Mouse (Mus musculus) intestine, embryonic 15.5 days (tissue): ENCODE data around the gene Ghr. TPM values are rescaled to one million over a fixed set of nuclear protein-coding genes. Genes with fewer than 3 reads are reported as not detected.

Experiments used
- ATAC-seq: fragments of 200-750 bp; cut with Nextera tagmentation; 2 replicates; pipeline ENCODE4 v1.8.0; 2017; ENCODE audit warnings: moderate TSS enrichment, moderate library complexity
- H3K27ac ChIP-seq: fragments of 300-500 bp; sonication (generic); 2 replicates; pipeline ENCODE4 v1.5.1; 2015; ENCODE audit warnings: mild to moderate bottlenecking, inconsistent platforms
- H3K27me3 ChIP-seq: fragments of 300-500 bp; sonication (generic); replicated peaks from 2 replicates; pipeline ENCODE4 v1.6.1; 2015; ENCODE audit warnings: inconsistent platforms
- H3K36me3 ChIP-seq: fragments of 300-500 bp; sonication (generic); 2 replicates; pipeline ENCODE4 v1.6.1; 2015; ENCODE audit warnings: inconsistent platforms
- H3K4me1 ChIP-seq: fragments of 300-500 bp; sonication (generic); replicated peaks from 2 replicates; pipeline ENCODE4 v1.6.1; 2015; ENCODE audit warnings: inconsistent platforms
- H3K4me2 ChIP-seq: fragments of 300-500 bp; sonication (generic); replicated peaks from 2 replicates; pipeline ENCODE4 v1.6.1; 2015; ENCODE audit warnings: mild to moderate bottlenecking, inconsistent platforms
- H3K4me3 ChIP-seq: fragments of 300-500 bp; sonication (generic); replicated peaks from 2 replicates; pipeline ENCODE4 v1.5.1; 2015; ENCODE audit warnings: inconsistent platforms
- H3K9ac ChIP-seq: fragments of 300-500 bp; sonication (generic); 2 replicates; pipeline ENCODE4 v1.6.1; 2015; ENCODE audit warnings: inconsistent platforms
- H3K9me3 ChIP-seq: fragments of 300-500 bp; sonication (generic); 2 replicates; pipeline ENCODE4 v1.6.1; 2016; ENCODE audit warnings: inconsistent platforms
- WGBS: fragments of 180-500 bp; shearing (Covaris S2); methylation state at CpG from one replicate; pipeline ENCODE4 v1.1.7; 2015; 5-methylcytosine and 5-hydroxymethylcytosine counted together
- polyA plus RNA-seq: library from polyadenylated mRNA; unstranded; fragments of >200 nt; fragmentation: Nextera tagmentation; extraction: Ambion mirVana; gene quantifications from 2 replicates; pipeline ENCODE4 v1.2.1, GENCODE M21; 2015

Gene Ghr
- polyA plus RNA-seq, 1 experiment from 2014 or later: 111 TPM

DNA sequence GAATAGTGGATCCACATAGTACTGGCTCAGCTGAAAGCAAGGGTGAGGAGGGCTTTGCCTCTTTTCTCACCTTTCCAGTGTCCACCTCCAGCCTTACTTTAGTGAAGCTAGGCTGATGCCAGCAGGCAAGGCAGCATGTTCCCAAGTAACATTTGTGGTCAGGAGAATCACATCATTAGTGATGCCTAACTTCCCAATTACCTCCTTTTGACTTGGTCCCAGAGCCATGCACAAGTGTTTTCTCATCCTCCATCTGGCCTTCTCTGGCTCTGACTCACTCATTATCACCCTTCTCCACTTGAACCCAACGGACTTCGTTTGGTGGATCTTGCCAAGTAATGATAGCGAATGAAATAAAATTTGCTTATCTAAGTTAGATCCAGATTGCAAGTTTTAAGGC is 148.8 kb downstream of the Ghr start:
- 76% methylated on average over 3 of the region's 3 CpGs for WGBS
- no peaks in the 10 kb centered on the region for H3K27me3 ChIP-seq
- H3K9ac ChIP-seq: no peak overlapping the region
- ATAC-seq: no peak
- H3K27ac ChIP-seq: no peak overlapping the region
- H3K4me1 ChIP-seq: peaks cover 6% of the 10 kb centered on the region; the same call in 1 of the 2 replicates
- no peak overlapping the region for H3K4me2 ChIP-seq
- no peaks in the 10 kb centered on the region for H3K9me3 ChIP-seq
- H3K36me3 ChIP-seq: no peaks in the 10 kb centered on the region
- H3K4me3 ChIP-seq: no peak overlapping the region

DNA sequence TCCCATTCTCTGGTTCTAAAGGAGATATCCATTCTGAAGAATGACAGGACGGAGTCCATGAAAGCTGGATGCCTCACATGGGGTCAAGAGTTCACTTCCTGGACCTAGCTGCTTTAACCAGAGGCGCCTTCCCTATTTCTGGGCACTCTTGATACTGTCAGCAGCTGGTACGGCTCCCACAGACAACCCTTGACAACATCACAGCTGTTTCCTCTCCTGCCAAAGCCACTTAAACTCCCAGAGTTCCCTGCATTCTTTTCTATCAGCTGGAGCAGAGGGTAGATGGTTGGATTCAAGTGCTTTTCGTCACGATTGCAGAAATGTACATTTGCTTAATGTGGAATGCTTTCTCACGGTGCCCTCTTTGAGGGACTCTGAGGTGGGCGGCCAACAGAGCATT is 150.0 kb downstream of the Ghr start:
- Histone ChIP-seq H3K27me3 (no peaks in the 10 kb centered on the region), H3K36me3 (no peaks in the 10 kb centered on the region), H3K4me3 (no peak overlapping the region), H3K9me3 (no peaks in the 10 kb centered on the region), H3K9ac (no peak overlapping the region), H3K4me2 (0 out of 2 replicates have a peak overlapping the region, but pooled peaks have one; percentile 15), H3K4me1 (peaks cover 6% of the 10 kb centered on the region; the same call in 1 of the 2 replicates), H3K27ac (peak overlapping the region; percentile 46)
- WGBS: 37% methylated on average over 7 of the region's 7 CpGs
- ATAC-seq: peak; percentile 88

DNA sequence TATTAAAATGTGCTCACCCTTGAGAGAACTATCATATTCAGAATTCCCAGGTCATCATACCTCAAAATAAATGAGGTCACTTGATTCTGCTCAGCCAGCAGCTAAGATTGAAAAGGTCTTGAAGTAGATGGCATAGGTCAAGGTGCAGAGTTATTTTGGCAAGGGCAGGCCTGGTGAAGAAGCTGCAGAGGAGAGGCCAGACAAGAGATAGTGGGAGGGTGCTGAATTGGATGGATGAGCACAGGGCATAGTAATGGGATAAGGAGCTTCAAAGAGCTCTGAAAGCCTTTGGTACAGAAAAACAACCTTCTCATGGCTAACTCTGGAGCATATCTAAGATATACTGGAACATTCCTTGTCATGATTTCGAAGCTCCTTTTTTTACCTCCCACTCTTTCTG is 150.5 kb downstream of the Ghr start:
- no peaks in the 10 kb centered on the region for H3K9me3 ChIP-seq
- 47% methylated on average over 1 of the region's 1 CpGs for WGBS

DNA sequence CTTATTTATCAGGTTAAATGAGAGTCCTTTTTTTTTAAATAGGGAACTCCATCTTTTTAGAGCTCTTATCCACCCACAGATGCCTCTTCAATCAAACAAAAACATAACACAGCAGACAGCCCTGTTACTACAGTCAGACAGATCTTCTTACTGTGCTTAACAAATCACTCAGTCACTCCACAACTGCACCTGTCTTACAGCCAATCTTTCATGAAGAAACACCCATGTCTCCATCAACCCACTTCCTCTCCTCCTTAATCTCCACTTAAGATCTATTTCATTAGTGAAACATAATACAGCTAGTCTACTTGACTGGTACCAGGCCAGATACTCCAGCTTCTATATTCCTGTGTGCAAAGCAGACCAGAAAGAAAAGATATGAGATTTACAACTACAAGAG is 153.9 kb downstream of the Ghr start:
- ATAC-seq: no peak
- Histone ChIP-seq H3K9me3 (no peaks in the 10 kb centered on the region), H3K36me3 (no peaks in the 10 kb centered on the region), H3K27ac (no peak overlapping the region), H3K27me3 (no peaks in the 10 kb centered on the region), H3K4me3 (no peak overlapping the region), H3K4me1 (peaks cover 7% of the 10 kb centered on the region; the same call in 1 of the 2 replicates), H3K9ac (no peak overlapping the region), H3K4me2 (no peak overlapping the region)

More for the DNA sequence above, 150.5 kb downstream of the Ghr start:
- Histone ChIP-seq H3K36me3 (no peaks in the 10 kb centered on the region), H3K4me1 (peaks cover 6% of the 10 kb centered on the region; the same call in 1 of the 2 replicates), H3K4me2 (no peak overlapping the region), H3K4me3 (no peak overlapping the region), H3K27me3 (no peaks in the 10 kb centered on the region), H3K9ac (no peak overlapping the region), H3K27ac (no peak overlapping the region)
- peak; percentile 46; the same call in 1 of the 2 replicates for ATAC-seq

DNA sequence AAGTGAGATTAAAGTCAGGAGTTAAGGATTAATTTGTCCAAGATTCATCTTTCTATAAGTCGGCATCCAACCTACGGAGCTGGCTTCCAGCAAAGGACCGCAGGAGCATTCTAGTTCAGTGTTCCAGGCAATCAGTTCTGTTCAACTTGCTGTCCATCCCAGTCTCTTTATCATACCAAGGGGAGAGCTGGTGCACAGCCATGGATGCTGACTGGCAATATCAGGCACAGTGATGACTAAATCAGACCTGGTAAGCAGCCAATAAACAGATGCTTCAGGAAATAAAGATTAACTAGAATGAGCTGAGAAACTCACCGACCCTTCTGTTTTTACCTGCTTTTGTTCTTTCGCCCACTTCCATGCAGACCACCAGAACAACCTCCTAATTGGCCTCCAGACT is 154.3 kb downstream of the Ghr start:
- Histone ChIP-seq H3K4me1 (peaks cover 5% of the 10 kb centered on the region; the same call in 1 of the 2 replicates), H3K9me3 (no peaks in the 10 kb centered on the region), H3K36me3 (no peaks in the 10 kb centered on the region), H3K27me3 (no peaks in the 10 kb centered on the region), H3K4me2 (no peak overlapping the region), H3K4me3 (no peak overlapping the region), H3K27ac (no peak overlapping the region), H3K9ac (no peak overlapping the region)
- ATAC-seq: no peak
- 86% methylated on average over 5 of the region's 5 CpGs for WGBS

DNA sequence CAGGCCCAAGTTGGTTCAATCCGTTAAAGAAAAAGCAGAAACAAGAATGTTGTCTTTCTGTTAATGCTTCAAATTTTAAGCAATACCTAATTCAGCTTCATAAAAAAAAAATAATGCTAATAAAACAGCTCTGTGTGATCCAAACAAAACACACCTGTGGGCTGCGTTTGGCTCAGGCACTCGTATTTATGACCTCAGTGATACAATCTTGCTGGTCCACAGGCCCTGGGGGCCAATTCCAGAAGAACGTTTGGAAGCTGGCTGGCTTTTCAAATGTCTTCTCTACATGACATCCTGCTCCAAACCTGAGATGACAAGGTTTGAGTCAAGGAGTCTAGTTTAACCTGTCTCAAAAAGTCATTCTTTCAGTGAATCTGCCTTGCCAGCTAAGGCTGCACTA is 156.9 kb downstream of the Ghr start:
- Histone ChIP-seq H3K9me3 (no peaks in the 10 kb centered on the region), H3K36me3 (no peaks in the 10 kb centered on the region), H3K27ac (no peak overlapping the region), H3K9ac (no peak overlapping the region), H3K27me3 (no peaks in the 10 kb centered on the region), H3K4me1 (0 out of 2 replicates have a peak, but pooled peaks cover 3% of the 10 kb centered on the region), H3K4me3 (no peak overlapping the region), H3K4me2 (no peak overlapping the region)
- WGBS: 25% methylated on average over 4 of the region's 4 CpGs
- no peak for ATAC-seq

DNA sequence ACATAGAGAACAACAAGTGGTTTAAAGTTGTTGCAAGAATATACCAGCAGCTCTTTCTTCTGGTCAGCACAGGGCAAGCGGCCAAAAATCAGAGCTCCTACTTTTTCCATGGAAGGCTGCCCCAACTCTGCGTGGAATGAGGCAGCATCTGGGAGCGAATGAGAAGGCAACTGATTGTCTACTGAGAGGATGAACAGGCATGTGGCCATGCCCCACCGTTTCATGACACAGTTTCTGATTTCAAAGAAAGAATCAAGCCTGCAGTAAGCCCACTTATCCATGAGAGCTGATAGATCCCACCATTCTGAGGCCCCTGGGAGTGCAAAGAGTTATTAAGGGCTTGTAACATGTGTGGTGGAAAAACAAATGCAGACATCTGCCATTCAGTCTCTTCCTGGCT is 160.1 kb downstream of the Ghr start:
- no peak overlapping the region for H3K27ac ChIP-seq
- 65% methylated on average over 4 of the region's 4 CpGs for WGBS
- ATAC-seq: no peak
- no peak overlapping the region for H3K9ac ChIP-seq
- H3K4me1 ChIP-seq: 0 out of 2 replicates have a peak, but pooled peaks cover 3% of the 10 kb centered on the region
- no peak overlapping the region for H3K4me3 ChIP-seq
- no peaks in the 10 kb centered on the region for H3K36me3 ChIP-seq
- no peak overlapping the region for H3K4me2 ChIP-seq
- no peaks in the 10 kb centered on the region for H3K27me3 ChIP-seq
- H3K9me3 ChIP-seq: no peaks in the 10 kb centered on the region

DNA sequence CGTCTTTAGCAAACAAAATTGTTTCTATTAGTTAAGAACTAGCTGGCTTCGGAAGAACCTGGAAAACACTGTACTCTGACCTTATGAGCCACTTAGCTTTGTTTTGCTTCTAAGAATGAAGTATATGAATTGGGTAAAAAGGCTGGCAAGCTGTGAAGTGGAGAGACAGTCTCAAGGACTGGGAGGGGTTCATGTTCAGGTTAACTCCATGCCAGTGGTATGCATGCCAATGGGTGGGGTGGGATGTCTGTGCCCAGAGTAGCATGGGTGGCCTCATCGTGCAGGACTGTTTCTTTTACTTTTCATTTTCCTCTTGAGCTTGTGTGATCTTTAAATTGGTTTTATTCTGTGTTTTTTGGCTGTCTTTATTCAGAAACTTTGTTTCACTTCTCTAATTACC is 165.6 kb downstream of the Ghr start:
- H3K9ac ChIP-seq: no peak overlapping the region
- no peaks in the 10 kb centered on the region for H3K36me3 ChIP-seq
- no peak overlapping the region for H3K27ac ChIP-seq
- H3K27me3 ChIP-seq: no peaks in the 10 kb centered on the region
- H3K4me2 ChIP-seq: no peak overlapping the region
- no peak for ATAC-seq
- H3K4me3 ChIP-seq: no peak overlapping the region
- WGBS: 83% methylated on average over 3 of the region's 3 CpGs
- no peaks in the 10 kb centered on the region for H3K9me3 ChIP-seq
- no peaks in the 10 kb centered on the region for H3K4me1 ChIP-seq

DNA sequence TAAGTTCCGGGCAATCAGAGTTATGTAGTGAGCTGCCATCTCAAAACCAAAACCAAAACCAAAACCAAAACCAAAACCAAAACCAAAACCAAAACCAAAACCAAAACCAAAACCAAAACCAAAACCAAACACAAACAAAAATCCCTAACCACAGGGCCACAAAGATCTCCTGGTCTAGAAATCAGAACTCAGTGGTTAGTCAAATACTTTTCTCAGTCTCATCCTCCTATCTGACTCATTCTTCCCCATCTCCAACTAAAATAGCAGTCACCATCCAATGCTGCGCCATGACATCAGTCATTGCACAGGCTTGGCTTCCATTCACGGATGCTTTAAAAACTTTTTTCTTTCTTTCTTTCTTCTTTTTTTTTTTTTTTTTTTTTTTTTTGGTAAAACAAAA is 170.2 kb downstream of the Ghr start:
- no peak overlapping the region for H3K4me2 ChIP-seq
- no peaks in the 10 kb centered on the region for H3K4me1 ChIP-seq
- no peak overlapping the region for H3K27ac ChIP-seq
- H3K27me3 ChIP-seq: no peaks in the 10 kb centered on the region
- H3K9ac ChIP-seq: no peak overlapping the region
- no peak overlapping the region for H3K4me3 ChIP-seq
- 88% methylated on average over 3 of the region's 3 CpGs for whole genome bisulfite sequencing
- no peaks in the 10 kb centered on the region for H3K9me3 ChIP-seq
- H3K36me3 ChIP-seq: no peaks in the 10 kb centered on the region
- no peak for ATAC-seq

DNA sequence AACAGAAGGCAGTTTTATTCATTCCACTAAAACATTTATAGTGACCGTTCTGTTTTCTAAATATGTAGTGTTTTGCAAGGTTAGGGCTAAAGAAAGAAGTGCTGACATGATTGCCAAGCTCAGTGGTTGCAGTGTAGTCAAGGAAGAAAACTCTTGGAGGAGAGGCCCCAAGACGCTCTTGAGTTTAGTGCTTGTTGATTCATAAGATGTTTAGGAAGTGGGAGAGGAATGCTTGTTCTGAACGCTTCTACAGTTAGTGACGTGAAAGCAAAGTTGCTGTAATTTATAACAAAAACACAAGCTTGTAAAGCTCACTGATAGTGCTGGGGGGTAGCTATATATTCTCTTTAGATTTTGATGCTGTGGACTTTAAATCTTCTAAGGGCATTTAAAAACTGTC is 174.8 kb downstream of the Ghr start:
- ATAC-seq: no peak
- H3K9ac ChIP-seq: no peak overlapping the region
- H3K27me3 ChIP-seq: no peaks in the 10 kb centered on the region
- no peaks in the 10 kb centered on the region for H3K4me1 ChIP-seq
- no peak overlapping the region for H3K4me3 ChIP-seq
- no peak overlapping the region for H3K4me2 ChIP-seq
- no peak overlapping the region for H3K27ac ChIP-seq
- no peaks in the 10 kb centered on the region for H3K36me3 ChIP-seq
- H3K9me3 ChIP-seq: no peaks in the 10 kb centered on the region
- 46% methylated on average over 4 of the region's 4 CpGs for WGBS

DNA sequence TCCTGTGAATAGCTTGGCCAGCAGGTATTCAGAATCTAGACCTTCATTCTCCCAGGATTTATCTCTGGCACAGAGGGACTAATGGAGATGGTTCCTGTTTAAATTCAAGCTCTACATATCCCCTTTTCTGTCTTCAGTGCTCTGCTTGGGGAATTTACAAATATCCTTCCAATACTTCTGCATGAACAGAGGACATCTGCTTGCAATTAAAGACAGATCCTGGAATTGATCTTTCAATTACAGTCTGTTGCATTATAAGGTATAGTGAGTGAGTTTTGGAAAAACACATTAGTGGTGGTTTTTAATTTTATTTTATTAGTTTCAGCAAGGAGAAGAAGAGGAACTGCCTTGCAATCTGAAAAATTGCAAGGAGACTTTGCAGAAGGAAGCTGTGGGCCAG is 184.1 kb downstream of the Ghr start:
- H3K27me3 ChIP-seq: no peaks in the 10 kb centered on the region
- no peak overlapping the region for H3K4me2 ChIP-seq
- no peak overlapping the region for H3K4me3 ChIP-seq
- no peaks in the 10 kb centered on the region for H3K9me3 ChIP-seq
- H3K27ac ChIP-seq: no peak overlapping the region
- 0 out of 2 replicates have a peak, but pooled peaks cover 2% of the 10 kb centered on the region for H3K4me1 ChIP-seq
- no peaks in the 10 kb centered on the region for H3K36me3 ChIP-seq
- H3K9ac ChIP-seq: no peak overlapping the region
- ATAC-seq: no peak

DNA sequence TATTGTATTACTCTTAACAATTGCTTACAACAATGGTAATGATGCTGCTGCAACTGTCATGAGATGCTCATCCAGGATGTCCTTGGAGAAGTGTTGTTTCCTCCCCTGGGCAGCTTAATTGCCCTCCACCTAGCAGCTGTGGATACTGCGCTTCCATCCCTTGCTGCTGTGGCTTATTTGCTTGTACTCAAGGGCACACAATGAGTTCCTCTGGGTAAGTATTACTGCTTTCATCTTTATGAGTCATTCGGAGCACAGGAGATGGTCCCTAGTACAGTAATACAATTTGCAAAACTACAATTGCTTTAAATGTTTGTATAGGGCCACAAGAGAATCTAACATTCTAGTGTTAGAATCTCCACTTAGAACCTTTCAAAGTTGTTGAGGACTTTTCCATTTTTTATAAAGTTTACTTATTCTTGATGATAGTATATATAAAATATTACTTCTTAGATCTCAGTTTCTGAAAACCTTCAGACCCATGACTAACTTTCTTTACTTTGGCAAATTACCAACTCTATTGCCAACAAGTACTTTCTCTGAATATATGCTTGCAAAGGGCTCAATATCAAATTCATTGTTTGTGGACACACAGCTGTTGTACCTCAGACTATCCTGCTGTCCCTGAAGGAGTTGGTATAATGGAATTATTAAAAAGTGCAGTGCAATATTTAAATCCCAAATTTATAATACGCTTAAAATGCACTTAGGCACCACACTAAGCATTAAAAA is 185.8 kb downstream of the Ghr start:
- Histone ChIP-seq H3K4me2 (no peak overlapping the region), H3K9ac (no peak overlapping the region), H3K9me3 (no peaks in the 10 kb centered on the region), H3K4me3 (no peak overlapping the region), H3K4me1 (0 out of 2 replicates have a peak, but pooled peaks cover 2% of the 10 kb centered on the region), H3K36me3 (no peaks in the 10 kb centered on the region), H3K27me3 (no peaks in the 10 kb centered on the region), H3K27ac (no peak overlapping the region)
- 80% methylated on average over 3 of the region's 3 CpGs for WGBS
- no peak for ATAC-seq

DNA sequence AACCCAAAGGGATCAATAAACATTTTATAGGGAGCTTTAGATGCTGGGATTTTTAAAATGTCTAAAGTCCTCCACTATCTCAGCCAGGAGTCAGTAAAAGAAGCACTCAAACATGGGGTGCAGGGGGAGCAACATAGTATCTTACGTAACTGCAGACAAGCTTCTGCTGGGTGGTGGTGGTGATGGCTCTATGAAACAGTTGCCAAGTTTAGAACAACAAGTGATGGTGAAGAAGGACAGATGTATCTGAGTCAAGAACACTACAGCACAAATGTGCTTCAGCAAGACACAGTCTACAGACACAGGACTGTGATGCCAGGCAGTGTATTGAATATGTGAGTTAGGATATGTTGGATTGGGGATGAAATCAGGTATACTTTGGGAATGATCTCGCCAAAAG is 187.1 kb downstream of the Ghr start:
- WGBS: 91% methylated on average over 2 of the region's 2 CpGs
- no peak for ATAC-seq
- H3K27ac ChIP-seq: no peak overlapping the region

More for the DNA sequence above, 187.1 kb downstream of the Ghr start:
- Histone ChIP-seq H3K4me3 (no peak overlapping the region), H3K9ac (no peak overlapping the region), H3K4me1 (0 out of 2 replicates have a peak, but pooled peaks cover 2% of the 10 kb centered on the region), H3K27me3 (no peaks in the 10 kb centered on the region), H3K4me2 (no peak overlapping the region), H3K36me3 (no peaks in the 10 kb centered on the region), H3K9me3 (no peaks in the 10 kb centered on the region)
